In the genomic region with DNA sequence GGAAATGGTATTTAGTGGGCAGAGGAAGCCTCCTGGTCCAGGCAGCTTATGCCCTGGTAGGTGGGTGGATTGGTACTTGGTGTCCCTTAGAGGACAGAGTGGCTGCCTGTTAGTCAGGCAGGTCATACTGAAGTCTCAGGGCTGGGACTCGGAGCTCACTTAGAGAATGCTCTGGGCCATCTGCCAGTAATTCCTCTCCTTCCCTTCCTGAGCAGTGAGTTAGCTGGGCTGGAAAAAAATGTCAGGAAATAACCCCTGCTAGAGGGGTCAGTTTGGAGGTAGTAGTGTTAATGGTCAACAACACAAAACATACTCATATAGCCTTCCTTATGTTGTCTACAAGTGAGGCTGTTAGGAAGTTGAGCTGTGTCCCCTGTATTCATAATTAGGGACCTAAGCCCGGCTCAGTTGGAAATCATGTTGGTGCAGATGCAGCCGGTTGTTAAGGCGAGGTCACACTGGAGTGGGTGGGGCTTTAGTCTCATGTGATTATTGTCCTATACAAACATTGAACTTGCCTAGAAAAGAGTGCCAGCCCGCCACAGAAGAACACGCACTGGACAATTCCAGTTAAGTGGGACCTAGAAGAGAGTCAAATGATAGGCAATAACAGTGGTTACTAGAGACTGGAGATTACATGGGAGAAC, we compare ENCODE assay signal across 9 mouse cellular contexts. TPM values are rescaled to one million over a fixed set of nuclear protein-coding genes. Genes with fewer than 3 reads are reported as not detected.
DNase-seq lines count a peak whose midpoint lies in the region; ATAC-seq lines count a peak whose summit lies in the region.
"Had no signal": no experiment of that assay in that cellular context is flagged by ENCODE, and none has a peak within 500 bp of the region (broad histone marks: within the 10 kb centered on the region; RNA-seq: fewer than 3 reads in every experiment).

No protein-coding gene starts in this region.

- 0 out of 2 replicates have a peak overlapping the region, but pooled peaks have one; percentile 22 for H3K9ac ChIP-seq in heart, embryonic 11.5 days (ENCODE audit: low read depth, low read length)
- no peak overlapping the region for H3K9ac ChIP-seq in hindbrain, embryonic 11.5 days (ENCODE audit: low read depth, low read length)
- H3K9ac ChIP-seq: midbrain, embryonic 13.5 days had no signal

- H3K9me3 ChIP-seq in heart, embryonic 11.5 days (replicated peaks; ENCODE audit: control insufficient read depth, low read length), result no peaks in the 10 kb centered on the region
- no peaks in the 10 kb centered on the region for H3K9me3 ChIP-seq in hindbrain, embryonic 11.5 days (ENCODE audit: control insufficient read depth, low read length)
- H3K9me3 ChIP-seq: midbrain, embryonic 13.5 days had no signal

- H3K4me1 ChIP-seq in heart, embryonic 11.5 days (ENCODE audit: control insufficient read depth, insufficient read depth, low read length), result peaks cover 11% of the 10 kb centered on the region
- H3K4me1 ChIP-seq in hindbrain, embryonic 11.5 days (replicated peaks; ENCODE audit: control insufficient read depth, insufficient read depth, low read length), result no peaks in the 10 kb centered on the region
- H3K4me1 ChIP-seq: midbrain, embryonic 13.5 days had no signal

- H3K27me3 ChIP-seq in heart, embryonic 11.5 days (ENCODE audit: control insufficient read depth, insufficient read depth, low read length), result no peaks in the 10 kb centered on the region
- no peaks in the 10 kb centered on the region for H3K27me3 ChIP-seq in hindbrain, embryonic 11.5 days (ENCODE audit: control insufficient read depth, insufficient read depth, low read length)
- H3K27me3 ChIP-seq: midbrain, embryonic 13.5 days had no signal

- peak; percentile 39 for DNase-seq in gastrocnemius, adult 18-20 months (ENCODE audit: low spot score)
- no peak for DNase-seq in gastrocnemius, postnatal 10 days
- DNase-seq in kidney, postnatal 10 days, result peak; percentile 77
- DNase-seq in frontal cortex, postnatal 36 days (ENCODE audit: low spot score in 2 of 2), result no peak
- DNase-seq in ovary, postnatal 14 days (ENCODE audit: low spot score), result no peak
- DNase-seq in hindbrain, embryonic 11.5 days (ENCODE audit: low spot score), result no peak

- no peak overlapping the region for H3K4me2 ChIP-seq in heart, embryonic 11.5 days
- H3K4me2 ChIP-seq in hindbrain, embryonic 11.5 days (replicated peaks; ENCODE audit: low read depth, low read length), result no peak overlapping the region
- H3K4me2 ChIP-seq: midbrain, embryonic 13.5 days had no signal

- H3K27ac ChIP-seq in heart, embryonic 11.5 days (ENCODE audit: low read depth, low read length), result peak overlapping the region; percentile 31
- H3K27ac ChIP-seq in hindbrain, embryonic 11.5 days (ENCODE audit: low read depth, low read length), result no peak overlapping the region
- H3K27ac ChIP-seq: midbrain, embryonic 13.5 days had no signal

- no peaks in the 10 kb centered on the region for H3K36me3 ChIP-seq in heart, embryonic 11.5 days (ENCODE audit: control insufficient read depth, insufficient read depth, low read length)
- no peaks in the 10 kb centered on the region for H3K36me3 ChIP-seq in hindbrain, embryonic 11.5 days (ENCODE audit: control insufficient read depth, insufficient read depth, low read length)
- H3K36me3 ChIP-seq: midbrain, embryonic 13.5 days had no signal

- no peak for ATAC-seq in heart, embryonic 11.5 days (replicated peaks; ENCODE audit: insufficient number of reproducible peaks, low FRiP score, low TSS enrichment)
- ATAC-seq in megakaryocyte-erythroid progenitor cell, adult 5-6 weeks (replicated peaks; ENCODE audit: low FRiP score, low TSS enrichment, poor library complexity, severe bottlenecking), result peak; percentile 79
- no peak for ATAC-seq in hindbrain, embryonic 11.5 days (ENCODE audit: low FRiP score)
- ATAC-seq: midbrain, embryonic 13.5 days had no signal

- WGBS in heart, embryonic 11.5 days (ENCODE audit: insufficient replicate concordance), result 45% methylated on average over 6 of the region's 6 CpGs
- WGBS in hindbrain, embryonic 11.5 days, result 75% methylated on average over 6 of the region's 6 CpGs

- H3K4me3 ChIP-seq in heart, embryonic 11.5 days (ENCODE audit: low read depth, low read length), result no peak overlapping the region
- no peak overlapping the region for H3K4me3 ChIP-seq in hindbrain, embryonic 11.5 days (ENCODE audit: low read depth, low read length)
- H3K4me3 ChIP-seq: midbrain, embryonic 13.5 days had no signal

RNA-seq across cellular contexts. Expression of gene Cd9, which starts 18.5 kb away (rescaled TPM):
- total RNA-seq in gastrocnemius, adult 18-20 months (2021), result 10 to 100 TPM; 18.2 to 26.0 TPM
- 10 to 100 TPM; 84.5 to 86.4 TPM for total RNA-seq in gastrocnemius, postnatal 10 days (2021)
- polyA plus RNA-seq in heart, embryonic 11.5 days (2014; fragmentation: Nextera tagmentation; extraction: Ambion mirVana), result 70.9 and 80.8 TPM in 2 replicates
- 9.5 and 11.8 TPM in 2 replicates for total RNA-seq in megakaryocyte-erythroid progenitor cell, adult 5-6 weeks (2014; fragmentation: Nextera tagmentation)
- total RNA-seq in megakaryocyte-erythroid progenitor cell, adult 5-6 weeks (2017), result 34.1 and 40.0 TPM in 2 replicates
- 42.6 and 45.9 TPM in 2 replicates for polyA plus RNA-seq in hindbrain, embryonic 11.5 days (2014; fragmentation: Nextera tagmentation; extraction: Ambion mirVana)

RNA-seq across cellular contexts. Expression of gene Vwf, which starts 33.5 kb away (rescaled TPM):
- 10 to 100 TPM; 16.3 to 18.7 TPM for total RNA-seq in gastrocnemius, adult 18-20 months (2021)
- 10 to 100 TPM; 26.5 to 27.6 TPM for total RNA-seq in gastrocnemius, postnatal 10 days (2021)
- 31.2 and 32.2 TPM in 2 replicates for polyA plus RNA-seq in heart, embryonic 11.5 days (2014; fragmentation: Nextera tagmentation; extraction: Ambion mirVana)
- 11.0 and 14.9 TPM in 2 replicates for total RNA-seq in megakaryocyte-erythroid progenitor cell, adult 5-6 weeks (2014; fragmentation: Nextera tagmentation)
- total RNA-seq in megakaryocyte-erythroid progenitor cell, adult 5-6 weeks (2017), result 5.5 and 9.3 TPM in 2 replicates
- 10.3 and 10.7 TPM in 2 replicates for polyA plus RNA-seq in hindbrain, embryonic 11.5 days (2014; fragmentation: Nextera tagmentation; extraction: Ambion mirVana)

Comparison
In these comparisons a context has a peak if more than half of its experiments do, and no peak if none do; other contexts are left out.
1. DNase-seq: peak in gastrocnemius, adult 18-20 months (single experiment) and kidney, postnatal 10 days (single experiment); none in gastrocnemius, postnatal 10 days (single experiment), frontal cortex, postnatal 36 days (0 of 2), ovary, postnatal 14 days (single experiment) and hindbrain, embryonic 11.5 days (single experiment).